Mouse (Mus musculus): ENCODE measurements around the gene Gng12. TPM values are rescaled to one million over a fixed set of nuclear protein-coding genes. Genes with fewer than 3 reads are reported as not detected.
"Not testable (repeated sequence)": the region's sequence is repeated elsewhere in the genome, so short reads cannot be mapped to it uniquely, and the experiment has no call there.

The Gng12 gene
- polyA plus RNA-seq, 1 experiment from 2014 or later, result 109 TPM

DNA sequence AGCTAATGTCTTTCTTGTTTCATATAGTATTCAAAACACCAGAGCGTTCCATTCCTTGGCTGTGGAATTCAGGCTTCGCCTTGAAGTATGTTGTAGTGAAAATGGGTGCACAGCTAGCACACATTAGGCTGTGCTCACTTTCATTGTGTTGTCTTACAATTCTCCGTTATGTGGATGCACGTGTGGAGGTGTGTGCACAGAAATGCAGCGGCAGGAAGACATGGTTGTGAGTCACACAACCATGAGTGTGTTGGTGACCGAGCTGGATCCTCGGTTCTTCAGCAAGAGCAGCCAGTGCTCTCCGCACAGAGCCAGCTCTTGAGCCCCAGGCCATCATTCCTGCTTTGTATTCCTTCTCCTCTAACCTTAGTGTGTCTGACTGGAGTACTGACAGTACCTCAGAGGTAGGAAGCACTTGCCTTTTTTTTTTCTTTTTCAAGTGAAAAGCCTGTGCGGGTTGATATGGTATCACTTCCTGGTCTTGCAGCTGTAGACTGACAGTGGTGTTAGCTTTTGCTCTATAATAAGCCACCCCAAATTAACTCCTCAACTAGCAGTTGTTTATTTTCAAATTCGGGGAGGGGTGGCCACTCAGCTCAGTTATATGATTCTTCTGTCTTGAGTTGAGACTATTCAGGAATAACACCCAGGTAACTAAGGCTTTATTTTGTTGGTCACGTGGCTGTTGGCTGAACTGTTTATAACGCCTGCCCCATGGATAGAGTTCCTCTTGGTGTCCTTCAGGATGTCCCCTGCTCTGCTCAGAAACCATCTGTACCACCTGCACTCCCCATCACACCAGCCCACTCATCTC, 48.2 kb downstream of the Gng12 start:
- H3K9me3 ChIP-seq, result no peaks in the 10 kb centered on the region
- H3K9ac ChIP-seq, result no peak overlapping the region
- WGBS, result 77% methylated on average over 12 of the region's 12 CpGs
- H3K4me1 ChIP-seq, result peaks cover 10% of the 10 kb centered on the region; the same call in 1 of the 2 replicates
- no peak for ATAC-seq (ENCODE audit: insufficient number of reproducible peaks, low FRiP score, low TSS enrichment, low read depth)
- no peaks in the 10 kb centered on the region for H3K36me3 ChIP-seq
- H3K27ac ChIP-seq, result no peak overlapping the region
- H3K27me3 ChIP-seq, result no peaks in the 10 kb centered on the region
- no peak overlapping the region for H3K4me2 ChIP-seq
- H3K4me3 ChIP-seq, result no peak overlapping the region

DNA sequence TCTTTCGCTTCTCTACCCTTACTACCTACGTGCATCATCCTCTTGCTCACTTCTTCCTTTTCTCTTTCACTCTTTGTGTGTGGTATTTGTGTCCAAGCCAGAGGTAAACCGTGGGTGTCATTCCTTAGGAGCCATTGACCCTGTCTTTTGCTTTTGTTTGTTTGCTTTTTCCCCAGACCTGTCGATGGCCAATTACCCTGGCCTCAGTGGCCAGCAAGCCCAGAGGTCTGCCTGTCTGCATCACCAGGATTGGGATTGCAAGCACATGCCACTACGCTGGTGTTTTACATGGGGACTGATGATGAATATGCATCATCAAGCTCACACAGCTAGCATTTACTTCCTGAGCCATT, 48.8 kb downstream of the Gng12 start:
- Histone ChIP-seq H3K4me1 (peaks cover 10% of the 10 kb centered on the region; the same call in 1 of the 2 replicates), H3K36me3 (no peaks in the 10 kb centered on the region), H3K9ac (no peak overlapping the region), H3K4me3 (no peak overlapping the region), H3K27ac (no peak overlapping the region), H3K4me2 (no peak overlapping the region), H3K9me3 (no peaks in the 10 kb centered on the region), H3K27me3 (no peaks in the 10 kb centered on the region)
- WGBS, result 63% methylated on average over 5 of the region's 5 CpGs
- ATAC-seq (ENCODE audit: insufficient number of reproducible peaks, low FRiP score, low TSS enrichment, low read depth), result no peak

DNA sequence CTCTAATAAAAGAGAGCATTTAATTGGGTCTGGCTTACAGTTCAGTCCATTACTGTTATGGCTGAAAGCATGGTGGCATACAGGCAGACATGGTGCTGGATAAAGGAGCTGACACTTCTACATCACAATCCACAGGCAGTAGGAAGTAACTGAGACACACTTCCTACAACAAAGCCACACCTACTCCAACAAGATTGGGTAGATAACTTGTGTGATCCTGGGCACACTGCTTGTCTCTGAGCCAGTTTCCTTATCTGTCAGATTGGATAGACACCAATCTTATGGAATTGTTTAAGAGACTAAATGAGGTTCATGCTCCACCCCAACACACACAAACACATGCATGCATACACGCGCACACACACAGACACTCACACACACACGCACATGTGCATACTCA, 51.9 kb downstream of the Gng12 start:
- Histone ChIP-seq H3K4me2 (no peak overlapping the region), H3K27me3 (no peaks in the 10 kb centered on the region), H3K9ac (no peak overlapping the region), H3K36me3 (no peaks in the 10 kb centered on the region), H3K9me3 (no peaks in the 10 kb centered on the region), H3K4me3 (no peak overlapping the region), H3K4me1 (peaks cover 10% of the 10 kb centered on the region; the same call in 1 of the 2 replicates), H3K27ac (no peak overlapping the region)
- 91% methylated on average over 3 of the region's 3 CpGs for WGBS
- ATAC-seq (ENCODE audit: insufficient number of reproducible peaks, low FRiP score, low TSS enrichment, low read depth), result no peak

- 0 out of 2 replicates have a peak, but pooled peaks cover 5% of the 10 kb centered on the region for H3K4me1 ChIP-seq
- H3K4me2 ChIP-seq, result no peak overlapping the region
- no peaks in the 10 kb centered on the region for H3K27me3 ChIP-seq
- no peak for ATAC-seq (ENCODE audit: insufficient number of reproducible peaks, low FRiP score, low TSS enrichment, low read depth)
- no peak overlapping the region for H3K4me3 ChIP-seq
- H3K36me3 ChIP-seq, result no peaks in the 10 kb centered on the region
- H3K9ac ChIP-seq, result no peak overlapping the region
- H3K9me3 ChIP-seq, result no peaks in the 10 kb centered on the region
- H3K27ac ChIP-seq, result no peak overlapping the region
- 81% methylated on average over 3 of the region's 3 CpGs for WGBS
Observed at GRCm38 (mm10) chr6:66948848-66949247, 52.7 kb downstream of the Gng12 start.

DNA sequence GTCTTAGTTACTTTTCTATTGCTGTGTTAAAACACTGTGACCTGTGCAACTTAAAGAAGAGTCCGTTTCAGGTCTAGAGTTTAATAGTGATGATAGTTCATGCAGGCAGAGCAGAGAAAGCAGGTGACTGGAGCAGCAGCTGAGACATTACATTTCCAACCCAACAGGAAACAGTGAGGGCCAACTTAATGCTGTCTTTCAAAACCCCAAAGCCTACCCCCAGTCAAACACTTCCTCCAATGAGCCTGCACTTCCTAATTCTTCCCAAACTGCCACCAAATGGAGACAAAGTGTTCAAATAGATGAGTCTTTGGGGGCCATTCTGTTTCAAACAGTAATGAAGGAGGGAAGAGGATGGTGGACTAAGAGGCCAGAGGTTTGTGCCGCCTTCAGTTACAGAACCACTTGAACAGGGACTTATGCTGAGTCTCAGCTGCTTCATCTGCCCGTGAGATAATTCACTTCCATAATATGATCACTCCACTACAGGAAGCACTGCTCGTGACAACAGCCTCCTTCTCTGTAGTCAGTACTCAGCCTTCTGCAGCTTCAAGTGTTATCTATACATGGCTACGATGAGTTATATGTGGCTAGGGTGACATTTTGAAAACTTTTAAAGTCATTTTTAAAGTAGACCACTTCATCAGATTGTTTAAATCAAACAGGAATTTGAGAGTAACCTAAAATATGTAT, 55.7 kb downstream of the Gng12 start:
- no peaks in the 10 kb centered on the region for H3K27me3 ChIP-seq
- H3K4me3 ChIP-seq, result no peak overlapping the region
- ATAC-seq (ENCODE audit: insufficient number of reproducible peaks, low FRiP score, low TSS enrichment, low read depth), result no peak
- H3K27ac ChIP-seq, result no peak overlapping the region
- H3K4me1 ChIP-seq, result no peaks in the 10 kb centered on the region
- no peaks in the 10 kb centered on the region for H3K36me3 ChIP-seq
- WGBS, result 86% methylated on average over 5 of the region's 5 CpGs
- no peak overlapping the region for H3K4me2 ChIP-seq
- no peaks in the 10 kb centered on the region for H3K9me3 ChIP-seq
- no peak overlapping the region for H3K9ac ChIP-seq

DNA sequence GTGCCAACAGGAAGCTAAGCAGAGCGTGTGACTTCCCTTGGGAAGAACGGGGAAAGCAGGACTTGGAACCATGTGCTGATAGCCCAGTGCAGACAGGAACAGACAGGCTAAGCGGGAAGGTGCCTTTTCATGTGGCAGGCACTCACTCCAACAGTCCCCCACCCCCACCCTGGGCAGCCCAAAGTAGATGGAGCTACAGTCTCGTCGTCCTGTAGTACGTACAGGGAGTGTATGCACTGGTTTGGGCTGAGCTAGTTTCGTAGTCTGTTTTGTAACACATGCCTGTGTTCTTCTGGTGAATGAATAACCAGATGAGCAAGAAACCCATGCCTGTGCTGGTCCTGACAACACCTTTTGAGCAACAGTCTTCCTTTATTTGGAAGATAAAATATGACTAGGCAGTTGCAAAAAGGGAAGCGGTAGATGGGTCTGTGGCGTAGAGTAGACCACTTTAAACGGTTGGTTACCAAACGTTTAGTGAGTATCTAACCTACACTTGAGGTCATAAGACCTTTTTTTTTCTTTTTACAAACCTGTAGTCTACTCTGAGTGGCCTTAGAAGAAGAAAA, 57.8 kb downstream of the Gng12 start:
- Histone ChIP-seq H3K4me1 (no peaks in the 10 kb centered on the region), H3K36me3 (no peaks in the 10 kb centered on the region), H3K9ac (no peak overlapping the region), H3K27ac (no peak overlapping the region), H3K4me3 (no peak overlapping the region), H3K4me2 (no peak overlapping the region), H3K9me3 (no peaks in the 10 kb centered on the region), H3K27me3 (no peaks in the 10 kb centered on the region)
- 62% methylated on average over 11 of the region's 11 CpGs for WGBS
- ATAC-seq (ENCODE audit: insufficient number of reproducible peaks, low FRiP score, low TSS enrichment, low read depth), result no peak

GRCm38 (mm10) chr6:66955089-66955657, 59.0 kb downstream of the Gng12 start:
- H3K4me2 ChIP-seq, result no peak overlapping the region
- no peaks in the 10 kb centered on the region for H3K36me3 ChIP-seq
- H3K27ac ChIP-seq, result no peak overlapping the region
- no peak for ATAC-seq (ENCODE audit: insufficient number of reproducible peaks, low FRiP score, low TSS enrichment, low read depth)
- WGBS, result 84% methylated on average over 11 of the region's 11 CpGs
- no peak overlapping the region for H3K4me3 ChIP-seq
- no peaks in the 10 kb centered on the region for H3K9me3 ChIP-seq
- no peaks in the 10 kb centered on the region for H3K27me3 ChIP-seq
- no peak overlapping the region for H3K9ac ChIP-seq
- no peaks in the 10 kb centered on the region for H3K4me1 ChIP-seq

GRCm38 (mm10) chr6:66958466-66959235, 62.5 kb downstream of the Gng12 start:
- Histone ChIP-seq H3K4me2 (no peak overlapping the region), H3K9me3 (no peaks in the 10 kb centered on the region), H3K4me1 (peaks cover 6% of the 10 kb centered on the region; the same call in 1 of the 2 replicates), H3K27me3 (no peaks in the 10 kb centered on the region), H3K9ac (no peak overlapping the region), H3K27ac (no peak overlapping the region), H3K4me3 (no peak overlapping the region), H3K36me3 (no peaks in the 10 kb centered on the region)
- WGBS, result 93% methylated on average over 5 of the region's 5 CpGs
- ATAC-seq (ENCODE audit: insufficient number of reproducible peaks, low FRiP score, low TSS enrichment, low read depth), result no peak

GRCm38 (mm10) chr6:66962582-66963043, 66.4 kb downstream of the Gng12 start:
- no peak overlapping the region for H3K9ac ChIP-seq
- no peaks in the 10 kb centered on the region for H3K9me3 ChIP-seq
- 26% methylated on average over 2 of the region's 2 CpGs for WGBS
- no peak overlapping the region for H3K4me2 ChIP-seq
- no peak overlapping the region for H3K4me3 ChIP-seq
- H3K27ac ChIP-seq, result no peak overlapping the region
- ATAC-seq (ENCODE audit: insufficient number of reproducible peaks, low FRiP score, low TSS enrichment, low read depth), result peak; percentile 74; the same call in 1 of the 2 replicates
- H3K4me1 ChIP-seq, result peaks cover 11% of the 10 kb centered on the region; the same call in 1 of the 2 replicates
- no peaks in the 10 kb centered on the region for H3K36me3 ChIP-seq
- H3K27me3 ChIP-seq, result no peaks in the 10 kb centered on the region

- H3K36me3 ChIP-seq, result no peaks in the 10 kb centered on the region
- WGBS, result 75% methylated on average over 1 of the region's 1 CpGs
- no peak overlapping the region for H3K4me3 ChIP-seq
Observed at GRCm38 (mm10) chr6:66963068-66963467, 66.9 kb downstream of the Gng12 start.

GRCm38 (mm10) chr6:66963651-66964050, 67.5 kb downstream of the Gng12 start:
- not testable (repeated sequence) for H3K9ac ChIP-seq; H3K27ac ChIP-seq; H3K9me3 ChIP-seq; H3K27me3 ChIP-seq; ATAC-seq (ENCODE audit: insufficient number of reproducible peaks, low FRiP score, low TSS enrichment, low read depth); H3K36me3 ChIP-seq; H3K4me2 ChIP-seq; H3K4me3 ChIP-seq
- WGBS, result 81% methylated on average over 3 of the region's 3 CpGs
- H3K4me1 ChIP-seq, result peaks cover 11% of the 10 kb centered on the region; the same call in 1 of the 2 replicates

More at GRCm38 (mm10) chr6:66963068-66963467, 66.9 kb downstream of the Gng12 start:
- Histone ChIP-seq H3K27me3 (no peaks in the 10 kb centered on the region), H3K4me1 (peaks cover 11% of the 10 kb centered on the region; the same call in 1 of the 2 replicates), H3K27ac (no peak overlapping the region), H3K9me3 (no peaks in the 10 kb centered on the region), H3K4me2 (no peak overlapping the region), H3K9ac (no peak overlapping the region)
- ATAC-seq (ENCODE audit: insufficient number of reproducible peaks, low FRiP score, low TSS enrichment, low read depth), result no peak
